Mouse (Mus musculus) ovary, adult 18-20 months (tissue): ENCODE measurements around the gene Zfp697.
"Not testable (repeated sequence)": the region's sequence is repeated elsewhere in the genome, so short reads cannot be mapped to it uniquely, and the experiment has no call there.

Source experiments
- DNase-seq: peaks from one replicate; pipeline ENCODE4 v3.0.0; 2022; ENCODE audit warnings: low spot score, mixed read lengths

The Zfp697 gene

DNA sequence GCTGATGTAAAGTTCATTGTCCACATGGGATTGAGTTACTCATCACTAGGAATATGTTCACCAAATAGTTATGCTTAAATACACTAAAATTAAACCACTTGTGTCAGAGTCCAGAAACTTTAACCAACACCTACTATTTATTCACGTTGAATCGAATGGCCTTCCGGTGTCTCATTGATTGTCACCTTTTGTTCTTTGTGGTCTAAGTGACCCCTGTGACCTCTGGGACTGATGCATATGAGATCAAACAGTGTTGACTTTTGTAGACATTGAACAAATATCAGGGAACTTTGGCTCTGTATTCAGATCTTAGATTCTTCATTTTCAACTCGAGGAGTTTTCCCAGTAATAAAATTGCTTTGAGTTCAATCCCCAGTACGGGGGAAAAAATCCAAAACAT lies 125.0 kb downstream of the Zfp697 start:
- DNase-seq: not testable (repeated sequence)

DNA sequence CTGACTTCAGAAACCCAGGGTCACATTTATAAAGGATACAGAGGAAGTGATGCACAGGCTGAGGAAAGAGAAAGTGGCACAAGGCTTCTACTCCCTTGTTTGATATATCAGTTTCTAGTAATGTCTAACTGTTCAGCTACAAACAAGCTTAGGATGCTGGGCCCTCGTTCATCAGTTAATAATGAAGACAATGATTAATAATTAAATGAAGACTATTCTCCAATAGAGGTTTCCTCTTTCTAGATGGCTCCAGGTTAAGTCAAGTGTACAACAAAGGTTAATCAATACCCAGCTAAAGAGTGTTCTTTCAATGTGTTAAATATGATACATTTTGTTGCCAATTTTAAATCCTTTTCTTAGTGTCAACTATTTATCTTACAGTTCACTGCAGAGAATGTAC lies 128.2 kb downstream of the Zfp697 start, which contains the start of gene Hsd3b4:
Gene Hsd3b4, minus strand, starts transcription at position 101 of the 400 bp plus-strand sequence.
- DNase-seq: not testable (repeated sequence)

DNA sequence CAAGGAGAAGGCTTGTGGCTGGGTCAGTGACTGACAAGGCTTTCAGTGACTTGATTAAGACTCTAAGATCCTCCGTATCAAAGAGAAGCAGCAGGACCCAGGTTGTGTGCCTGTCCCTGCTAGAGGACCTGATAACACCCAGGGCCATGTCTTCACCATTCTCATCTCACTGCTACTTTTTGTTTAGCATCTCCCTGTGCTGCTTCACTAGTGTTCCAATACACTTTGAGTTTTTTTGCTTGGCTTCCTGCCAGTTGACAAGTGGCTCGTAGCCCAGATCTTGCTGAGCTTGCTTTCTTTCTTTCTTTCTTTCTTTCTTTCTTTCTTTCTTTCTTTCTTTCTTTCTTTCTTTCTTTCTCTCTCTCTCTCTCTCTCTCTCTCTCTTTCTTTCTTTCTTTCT lies 140.5 kb downstream of the Zfp697 start:
- not testable (repeated sequence) for DNase-seq

DNA sequence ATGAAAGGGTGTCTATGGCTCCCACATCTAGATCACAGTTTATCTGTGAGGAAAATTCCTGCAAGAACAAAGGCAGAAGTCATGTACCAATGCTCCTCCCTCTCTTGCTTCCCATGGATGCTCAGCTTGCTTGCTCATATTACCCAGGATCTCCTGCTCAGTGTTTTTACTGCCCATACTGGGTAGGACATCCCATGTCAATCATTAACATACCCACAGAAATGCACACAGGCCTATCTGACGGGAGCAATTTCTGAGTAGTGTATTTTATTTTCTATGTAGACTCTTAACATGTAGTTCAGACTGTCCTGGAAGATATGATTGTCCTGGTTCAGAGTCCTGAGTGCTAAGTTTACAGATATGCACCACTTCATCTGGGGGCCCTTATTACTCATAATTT lies 142.3 kb downstream of the Zfp697 start:
- DNase-seq: not testable (repeated sequence)

DNA sequence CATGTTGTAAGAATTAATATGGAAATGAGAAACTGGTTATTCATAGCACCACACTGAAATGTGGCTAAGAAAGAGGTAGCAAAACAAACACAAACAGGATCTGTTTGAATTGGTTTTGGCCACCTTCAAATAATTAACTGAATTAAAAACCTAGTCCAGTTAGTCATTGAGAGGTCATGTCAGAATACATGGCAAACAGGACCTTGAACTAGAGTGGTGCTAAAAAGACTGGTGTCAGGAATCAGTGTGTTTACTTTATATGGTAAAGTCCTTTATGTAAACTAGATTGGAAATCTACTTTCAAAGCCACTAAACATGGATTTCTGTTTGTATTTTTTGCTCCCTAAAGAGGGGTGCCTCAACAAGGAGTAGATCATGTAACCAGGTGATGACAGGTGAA lies 142.7 kb downstream of the Zfp697 start:
- not testable (repeated sequence) for DNase-seq

DNA sequence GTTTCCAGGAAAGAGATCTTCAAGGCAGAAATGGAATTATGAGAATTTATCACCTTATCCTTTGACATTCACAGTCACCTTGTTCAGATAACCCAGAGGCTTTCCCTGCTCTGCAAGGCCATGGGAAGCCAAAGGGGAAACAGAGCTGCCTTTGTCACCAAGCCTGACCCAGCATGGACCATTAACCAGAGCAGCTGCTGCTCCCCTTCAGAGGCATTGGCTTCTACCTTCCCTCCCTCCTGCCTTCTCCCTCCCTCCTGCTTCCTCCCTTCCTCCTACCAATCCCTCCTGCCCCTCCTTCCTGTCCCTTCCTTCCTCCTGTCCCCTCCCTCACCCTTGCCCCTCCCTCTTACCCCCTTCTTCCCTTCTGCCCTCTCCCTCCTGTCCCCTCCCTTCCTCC lies 165.4 kb downstream of the Zfp697 start:
- not testable (repeated sequence) for DNase-seq

DNA sequence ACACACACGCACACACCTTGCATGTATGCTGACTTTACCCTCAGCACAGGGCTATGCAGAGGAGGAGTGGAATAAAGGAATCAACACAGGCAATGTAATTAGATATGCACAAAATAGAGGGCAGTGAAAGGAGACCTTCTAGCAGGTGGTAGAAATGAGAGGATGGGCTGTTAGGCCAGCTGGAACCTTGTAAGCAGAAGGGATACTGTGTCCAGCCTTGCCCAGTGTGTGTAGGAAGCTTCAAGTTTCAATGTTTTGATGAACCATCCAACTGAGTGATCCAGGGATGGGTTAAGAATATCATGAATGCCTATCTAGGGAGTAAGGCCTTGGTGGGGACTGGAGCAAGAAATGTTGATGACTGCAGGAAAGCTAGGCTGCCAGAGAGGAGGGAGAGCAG lies 166.2 kb downstream of the Zfp697 start:
- DNase-seq: not testable (repeated sequence)

DNA sequence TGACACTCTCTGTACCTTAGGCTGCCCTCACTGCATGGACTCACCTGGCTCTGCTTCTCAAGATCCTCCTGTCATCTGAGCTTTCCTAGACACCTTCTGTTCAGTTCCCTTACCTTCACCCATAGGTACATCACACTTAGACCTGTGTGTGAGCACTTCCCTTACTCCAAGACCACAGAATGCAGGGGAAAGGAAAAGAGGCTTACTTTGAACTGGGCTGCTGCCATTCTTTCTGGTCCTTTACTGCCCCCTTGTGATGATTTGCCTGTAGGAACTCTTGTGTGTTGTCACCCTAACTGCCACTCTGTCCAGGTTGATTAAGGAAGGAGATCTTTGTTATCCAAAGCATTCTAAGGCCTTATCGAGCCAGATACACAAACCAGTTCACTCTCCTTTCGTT lies 168.0 kb downstream of the Zfp697 start:
- DNase-seq: not testable (repeated sequence)

DNA sequence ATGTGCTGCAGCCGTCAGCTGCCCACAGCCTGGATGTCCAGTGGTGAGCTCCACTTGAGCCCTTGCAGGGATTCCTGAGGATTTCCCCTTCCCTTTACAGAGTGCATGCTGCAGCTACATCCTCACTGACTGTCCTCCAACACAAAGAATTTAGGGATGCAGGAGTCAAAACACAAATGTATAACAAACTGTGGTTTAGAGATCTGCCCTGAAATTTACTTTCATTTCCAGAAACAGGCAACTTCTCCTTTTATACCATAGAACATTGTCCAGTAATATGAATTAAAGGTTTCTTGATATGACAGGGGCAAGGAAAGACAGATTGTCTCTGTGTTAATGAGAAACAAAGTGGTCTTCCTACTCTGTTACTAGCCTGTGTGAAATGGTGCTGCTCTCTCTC lies 168.6 kb downstream of the Zfp697 start:
- DNase-seq: not testable (repeated sequence)

DNA sequence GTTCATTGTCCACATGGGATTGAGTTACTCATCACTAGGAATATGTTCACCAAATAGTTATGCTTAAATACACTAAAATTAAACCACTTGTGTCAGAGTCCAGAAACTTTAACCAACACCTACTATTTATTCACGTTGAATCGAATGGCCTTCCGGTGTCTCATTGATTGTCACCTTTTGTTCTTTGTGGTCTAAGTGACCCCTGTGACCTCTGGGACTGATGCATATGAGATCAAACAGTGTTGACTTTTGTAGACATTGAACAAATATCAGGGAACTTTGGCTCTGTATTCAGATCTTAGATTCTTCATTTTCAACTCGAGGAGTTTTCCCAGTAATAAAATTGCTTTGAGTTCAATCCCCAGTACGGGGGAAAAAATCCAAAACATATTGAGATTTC lies 178.4 kb downstream of the Zfp697 start:
- not testable (repeated sequence) for DNase-seq

DNA sequence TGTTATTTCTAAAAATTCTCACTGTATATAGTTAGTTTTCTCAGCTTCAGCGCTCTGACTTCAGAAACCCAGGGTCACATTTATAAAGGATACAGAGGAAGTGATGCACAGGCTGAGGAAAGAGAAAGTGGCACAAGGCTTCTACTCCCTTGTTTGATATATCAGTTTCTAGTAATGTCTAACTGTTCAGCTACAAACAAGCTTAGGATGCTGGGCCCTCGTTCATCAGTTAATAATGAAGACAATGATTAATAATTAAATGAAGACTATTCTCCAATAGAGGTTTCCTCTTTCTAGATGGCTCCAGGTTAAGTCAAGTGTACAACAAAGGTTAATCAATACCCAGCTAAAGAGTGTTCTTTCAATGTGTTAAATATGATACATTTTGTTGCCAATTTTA lies 181.6 kb downstream of the Zfp697 start:
- not testable (repeated sequence) for DNase-seq

DNA sequence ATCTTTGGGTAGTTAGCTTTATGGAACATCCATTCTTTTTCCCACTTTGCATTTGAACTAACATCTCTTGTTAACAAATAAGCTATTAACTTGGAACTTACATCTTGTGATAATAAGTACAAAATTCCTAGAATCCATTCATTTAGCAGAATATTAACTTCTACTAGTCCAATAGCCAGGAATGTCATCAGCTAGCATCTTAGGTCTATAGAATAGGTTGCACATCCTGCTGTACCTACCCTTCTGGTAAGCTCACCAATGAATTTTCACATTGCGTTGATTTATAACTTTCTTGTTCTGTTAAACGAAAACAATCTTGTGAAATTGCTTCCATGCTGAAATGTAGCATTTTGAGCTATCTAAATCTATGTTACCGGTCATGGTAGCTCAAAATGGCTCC lies 182.6 kb downstream of the Zfp697 start:
- DNase-seq: not testable (repeated sequence)

DNA sequence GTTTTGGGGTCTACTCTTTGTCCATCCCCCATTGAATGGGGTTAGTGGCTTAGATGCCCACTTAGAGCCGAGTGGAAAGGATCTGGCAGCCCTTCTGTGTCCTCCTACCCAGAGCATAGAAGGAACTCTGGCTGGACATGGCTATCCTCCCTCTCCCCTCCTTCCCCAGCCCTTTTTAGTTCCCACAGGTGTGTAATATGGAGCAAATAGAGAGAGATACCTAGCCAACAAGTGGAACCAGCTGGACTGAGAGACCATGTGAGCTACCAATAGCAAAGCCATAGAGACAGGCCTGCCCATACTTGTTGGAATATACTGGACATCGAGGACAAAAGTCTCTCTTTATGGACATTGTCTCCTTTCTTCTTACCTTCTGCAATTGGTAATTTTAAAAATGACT lies 185.5 kb downstream of the Zfp697 start:
- not testable (repeated sequence) for DNase-seq

DNA sequence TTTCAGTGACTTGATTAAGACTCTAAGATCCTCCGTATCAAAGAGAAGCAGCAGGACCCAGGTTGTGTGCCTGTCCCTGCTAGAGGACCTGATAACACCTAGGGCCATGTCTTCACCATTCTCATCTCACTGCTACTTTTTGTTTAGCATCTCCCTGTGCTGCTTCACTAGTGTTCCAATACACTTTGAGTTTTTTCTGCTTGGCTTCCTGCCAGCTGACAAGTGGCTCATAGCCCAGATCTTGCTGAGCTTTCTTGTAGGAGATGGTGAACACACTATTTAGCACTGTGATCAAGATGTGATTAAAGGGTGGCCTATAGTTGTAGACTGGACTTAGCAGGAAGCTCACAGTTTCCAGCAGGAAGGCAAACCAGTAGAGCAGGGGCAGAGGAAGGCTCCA lies 198.8 kb downstream of the Zfp697 start:
- peak; percentile 11 for DNase-seq

DNA sequence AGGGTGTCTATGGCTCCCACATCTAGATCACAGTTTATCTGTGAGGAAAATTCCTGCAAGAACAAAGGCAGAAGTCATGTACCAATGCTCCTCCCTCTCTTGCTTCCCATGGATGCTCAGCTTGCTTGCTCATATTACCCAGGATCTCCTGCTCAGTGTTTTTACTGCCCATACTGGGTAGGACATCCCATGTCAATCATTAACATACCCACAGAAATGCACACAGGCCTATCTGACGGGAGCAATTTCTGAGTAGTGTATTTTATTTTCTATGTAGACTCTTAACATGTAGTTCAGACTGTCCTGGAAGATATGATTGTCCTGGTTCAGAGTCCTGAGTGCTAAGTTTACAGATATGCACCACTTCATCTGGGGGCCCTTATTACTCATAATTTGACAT lies 199.9 kb downstream of the Zfp697 start:
- DNase-seq: not testable (repeated sequence)

DNA sequence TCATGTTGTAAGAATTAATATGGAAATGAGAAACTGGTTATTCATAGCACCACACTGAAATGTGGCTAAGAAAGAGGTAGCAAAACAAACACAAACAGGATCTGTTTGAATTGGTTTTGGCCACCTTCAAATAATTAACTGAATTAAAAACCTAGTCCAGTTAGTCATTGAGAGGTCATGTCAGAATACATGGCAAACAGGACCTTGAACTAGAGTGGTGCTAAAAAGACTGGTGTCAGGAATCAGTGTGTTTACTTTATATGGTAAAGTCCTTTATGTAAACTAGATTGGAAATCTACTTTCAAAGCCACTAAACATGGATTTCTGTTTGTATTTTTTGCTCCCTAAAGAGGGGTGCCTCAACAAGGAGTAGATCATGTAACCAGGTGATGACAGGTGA lies 200.4 kb downstream of the Zfp697 start:
- DNase-seq: not testable (repeated sequence)

DNA sequence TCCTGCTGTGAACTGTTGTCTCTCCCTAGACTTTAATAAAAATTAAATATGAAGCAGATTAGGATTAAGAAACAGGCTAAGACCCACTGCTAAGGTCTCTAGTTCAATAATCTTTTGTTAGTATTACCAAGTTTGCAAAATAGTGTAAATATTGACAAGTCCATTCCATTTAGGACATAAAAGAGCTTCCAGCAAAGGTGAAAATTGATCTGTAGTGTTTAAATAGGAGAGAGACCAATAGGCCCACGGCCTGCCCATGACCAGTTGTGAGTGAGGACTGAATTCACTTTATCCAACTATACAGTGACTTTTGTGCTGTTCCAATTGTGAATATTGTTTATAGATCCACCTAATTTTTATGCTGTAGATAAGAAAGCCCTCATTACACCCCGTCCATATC lies 205.5 kb downstream of the Zfp697 start:
- no peak for DNase-seq

DNA sequence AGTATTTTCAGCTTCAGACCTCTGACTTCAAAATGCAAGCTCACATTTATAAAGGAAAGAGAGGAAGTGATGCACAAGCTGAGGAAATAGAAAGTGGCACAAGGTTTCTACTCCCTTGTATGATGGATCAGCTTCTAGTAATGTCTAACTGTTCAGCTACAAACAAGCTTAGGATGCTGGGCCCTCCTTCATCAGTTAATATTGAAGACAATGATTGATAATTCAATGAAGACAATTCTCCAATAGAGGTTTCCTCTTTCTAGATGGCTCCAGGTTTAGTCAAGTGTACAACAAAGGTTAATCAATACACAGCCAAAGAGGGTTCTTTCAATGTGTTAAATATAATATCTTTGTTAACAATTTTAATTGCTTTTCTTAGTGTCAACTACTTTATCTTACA lies 206.4 kb downstream of the Zfp697 start, which contains the start of gene Gm10681:
Gene Gm10681, minus strand, starts transcription at position 101 of the 400 bp plus-strand sequence.
- DNase-seq: no peak

DNA sequence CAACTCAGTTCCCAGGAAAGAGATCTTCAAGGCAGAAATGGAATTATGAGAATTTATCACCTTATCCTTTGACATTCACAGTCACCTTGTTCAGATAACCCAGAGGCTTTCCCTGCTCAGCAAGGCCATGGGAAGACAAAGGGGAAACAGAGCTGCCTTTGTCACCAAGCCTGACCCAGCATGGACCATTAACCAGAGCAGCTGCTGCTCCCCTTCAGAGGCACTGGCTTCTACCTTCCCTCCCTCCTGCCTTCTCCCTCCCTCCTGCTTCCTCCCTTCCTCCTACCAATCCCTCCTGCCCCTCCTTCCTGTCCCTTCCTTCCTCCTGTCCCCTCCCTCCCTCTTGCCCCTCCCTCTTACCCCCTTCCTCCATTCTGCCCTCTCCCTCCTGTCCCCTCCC lies 231.3 kb downstream of the Zfp697 start:
- DNase-seq: not testable (repeated sequence)

DNA sequence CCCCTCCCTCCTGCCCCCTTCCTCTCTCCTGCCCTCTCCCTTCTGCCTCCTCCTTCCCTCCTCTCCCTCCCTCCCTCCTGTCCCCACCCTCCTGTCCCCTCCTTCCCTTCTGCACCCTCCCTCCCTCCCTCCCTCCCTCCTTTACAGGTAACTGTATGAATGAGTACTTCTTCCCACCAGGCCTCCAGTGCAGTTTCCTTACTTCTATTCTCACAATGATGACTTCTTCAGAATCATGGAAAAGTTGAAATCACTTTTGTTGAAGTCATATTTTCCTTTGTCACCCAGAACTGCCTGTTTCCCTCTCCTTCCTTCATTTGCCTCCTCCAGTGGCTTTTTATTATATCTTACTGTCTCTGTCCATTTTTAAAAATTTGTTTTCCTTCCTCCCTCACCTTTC lies 231.7 kb downstream of the Zfp697 start:
- no peak for DNase-seq

DNA sequence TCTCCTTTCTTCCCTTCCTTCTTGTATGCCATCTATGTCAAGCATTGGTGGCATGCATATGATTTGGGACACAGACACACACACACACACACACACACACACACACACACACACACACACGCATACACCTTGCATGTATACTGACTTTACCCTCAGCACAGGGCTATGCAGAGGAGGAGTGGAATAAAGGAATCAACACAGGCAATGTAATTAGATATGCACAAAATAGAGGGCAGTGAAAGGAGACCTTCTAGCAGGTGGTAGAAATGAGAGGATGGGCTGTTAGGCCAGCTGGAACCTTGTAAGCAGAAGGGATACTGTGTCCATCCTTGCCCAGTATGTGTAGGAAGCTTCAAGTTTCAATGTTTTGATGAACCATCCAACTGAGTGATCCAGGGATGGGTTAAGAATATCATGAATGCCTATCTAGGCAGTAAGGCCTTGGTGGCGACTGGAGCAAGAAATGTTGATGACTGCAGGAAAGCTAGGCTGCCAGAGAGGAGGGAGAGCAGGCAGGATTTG lies 232.2 kb downstream of the Zfp697 start:
- not testable (repeated sequence) for DNase-seq

DNA sequence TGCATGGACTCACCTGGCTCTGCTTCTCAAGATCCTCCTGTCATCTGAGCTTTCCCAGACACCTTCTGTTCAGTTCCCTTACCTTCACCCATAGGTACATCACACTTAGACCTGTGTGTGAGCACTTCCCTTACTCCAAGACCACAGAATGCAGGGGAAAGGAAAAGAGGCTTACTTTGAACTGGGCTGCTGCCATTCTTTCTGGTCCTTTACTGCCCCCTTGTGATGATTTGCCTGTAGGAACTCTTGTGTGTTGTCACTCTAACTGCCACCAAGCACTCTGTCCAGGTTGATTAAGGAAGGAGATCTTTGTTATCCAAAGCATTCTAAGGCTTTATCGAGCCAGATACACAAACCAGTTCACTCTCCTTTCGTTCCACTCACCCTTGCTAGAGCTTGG lies 234.0 kb downstream of the Zfp697 start:
- not testable (repeated sequence) for DNase-seq

DNA sequence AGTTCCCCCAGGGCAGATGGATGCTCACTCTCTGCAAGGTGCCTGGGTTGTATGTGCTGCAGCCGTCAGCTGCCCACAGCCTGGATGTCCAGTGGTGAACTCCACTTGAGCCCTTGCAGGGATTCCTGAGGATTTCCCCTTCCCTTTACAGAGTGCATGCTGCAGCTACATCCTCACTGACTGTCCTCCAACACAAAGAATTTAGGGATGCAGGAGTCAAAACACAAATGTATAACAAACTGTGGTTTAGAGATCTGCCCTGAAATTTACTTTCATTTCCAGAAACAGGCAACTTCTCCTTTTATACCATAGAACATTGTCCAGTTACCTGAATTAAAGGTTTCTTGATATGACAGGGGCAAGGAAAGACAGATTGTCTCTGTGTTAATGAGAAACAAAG lies 234.5 kb downstream of the Zfp697 start:
- not testable (repeated sequence) for DNase-seq

DNA sequence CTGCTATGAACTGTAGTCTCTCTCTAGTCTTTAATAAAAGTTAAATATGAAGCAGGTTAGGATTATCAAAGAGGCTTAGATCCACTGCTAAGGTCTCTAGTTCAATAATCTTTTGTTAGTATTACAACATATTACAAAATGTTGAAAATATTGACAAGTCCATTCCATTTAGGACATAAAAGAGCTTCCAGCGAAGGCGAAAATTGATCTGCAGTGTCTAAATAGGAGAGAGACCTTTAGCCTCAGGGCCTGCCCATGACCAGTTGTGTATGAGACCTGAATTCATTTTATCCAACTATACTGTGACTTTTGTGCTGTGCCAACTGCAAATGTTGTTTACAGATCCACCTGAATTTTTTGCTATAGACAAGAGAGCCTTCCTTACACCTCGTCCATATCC lies 247.4 kb downstream of the Zfp697 start:
- no peak for DNase-seq
